Mouse (Mus musculus) neural tube, embryonic 13.5 days (tissue): ENCODE results near the gene Adam17. TPM values are rescaled to one million over a fixed set of nuclear protein-coding genes. Genes with fewer than 3 reads are reported as not detected.

ENCODE experiments used
- ATAC-seq: fragments of 200-750 bp; cut with Nextera tagmentation; 2 replicates; pipeline ENCODE4 v1.8.0; 2017; ENCODE audit warnings: low read depth, mild to moderate bottlenecking, moderate TSS enrichment, moderate library complexity
- H3K27ac ChIP-seq: fragments of 300-500 bp; sonication (generic); replicated peaks from 2 replicates; pipeline ENCODE4 v1.5.1; 2015; ENCODE audit warnings: moderate library complexity, mild to moderate bottlenecking, inconsistent platforms
- H3K27me3 ChIP-seq: fragments of 300-500 bp; sonication (generic); 2 replicates; pipeline ENCODE4 v1.6.1; 2015; ENCODE audit warnings: mild to moderate bottlenecking, inconsistent platforms
- H3K36me3 ChIP-seq: fragments of 300-500 bp; sonication (generic); 2 replicates; pipeline ENCODE4 v1.6.1; 2015; ENCODE audit warnings: mild to moderate bottlenecking, inconsistent platforms
- H3K4me1 ChIP-seq: fragments of 300-500 bp; sonication (generic); replicated peaks from 2 replicates; pipeline ENCODE4 v1.6.1; 2015; ENCODE audit warnings: inconsistent platforms
- H3K4me2 ChIP-seq: fragments of 300-500 bp; sonication (generic); 2 replicates; pipeline ENCODE4 v1.6.1; 2015; ENCODE audit warnings: inconsistent platforms, mild to moderate bottlenecking, moderate library complexity
- H3K4me3 ChIP-seq: fragments of 300-500 bp; sonication (generic); 2 replicates; pipeline ENCODE4 v1.5.1; 2015; ENCODE audit warnings: mild to moderate bottlenecking, inconsistent platforms
- H3K9ac ChIP-seq: fragments of 300-500 bp; sonication (generic); 2 replicates; pipeline ENCODE4 v1.6.1; 2015; ENCODE audit warnings: moderate library complexity, mild to moderate bottlenecking, inconsistent platforms
- H3K9me3 ChIP-seq: fragments of 300-500 bp; sonication (generic); 2 replicates; pipeline ENCODE4 v1.6.1; 2016; ENCODE audit warnings: inconsistent platforms
- WGBS: fragments of 180-500 bp; shearing (Covaris S2); methylation state at CpG from one replicate; pipeline ENCODE4 v1.1.7; 2015; 5-methylcytosine and 5-hydroxymethylcytosine counted together
- polyA plus RNA-seq: library from polyadenylated mRNA; unstranded; fragments of >200 nt; fragmentation: Nextera tagmentation; extraction: Ambion mirVana; gene quantifications from 2 replicates; pipeline ENCODE4 v1.2.1, GENCODE M21; 2015

The Adam17 gene
- polyA plus RNA-seq, 1 experiment from 2014 or later, result 23.1 TPM

DNA sequence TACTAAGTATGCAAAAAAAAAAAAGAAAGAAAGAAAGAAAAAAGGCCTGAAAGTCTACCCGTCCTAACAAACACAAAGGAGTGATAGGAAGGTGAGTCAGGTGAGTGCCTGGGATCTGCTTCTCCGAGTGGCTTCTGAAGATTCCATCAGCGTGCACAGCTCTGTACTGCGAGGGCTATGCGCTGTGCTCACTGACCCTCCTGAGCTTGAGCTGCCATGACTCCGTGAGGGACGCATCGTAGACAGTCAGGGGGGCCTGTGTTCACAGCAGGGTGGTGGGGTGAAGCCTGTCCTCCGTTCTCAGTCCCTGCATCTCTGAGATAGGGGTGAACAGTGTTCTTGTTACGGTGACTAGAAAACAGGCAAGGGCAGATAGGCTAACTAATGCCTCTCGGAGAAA lies 74.6 kb downstream of the Adam17 start:
- H3K4me1 ChIP-seq, result no peaks in the 10 kb centered on the region
- no peak overlapping the region for H3K4me2 ChIP-seq
- H3K36me3 ChIP-seq, result peaks cover 93% of the 10 kb centered on the region
- no peaks in the 10 kb centered on the region for H3K9me3 ChIP-seq
- H3K27ac ChIP-seq, result no peak overlapping the region
- H3K9ac ChIP-seq, result no peak overlapping the region
- no peaks in the 10 kb centered on the region for H3K27me3 ChIP-seq
- WGBS, result 95% methylated on average over 11 of the region's 11 CpGs
- H3K4me3 ChIP-seq, result no peak overlapping the region
- no peak for ATAC-seq

DNA sequence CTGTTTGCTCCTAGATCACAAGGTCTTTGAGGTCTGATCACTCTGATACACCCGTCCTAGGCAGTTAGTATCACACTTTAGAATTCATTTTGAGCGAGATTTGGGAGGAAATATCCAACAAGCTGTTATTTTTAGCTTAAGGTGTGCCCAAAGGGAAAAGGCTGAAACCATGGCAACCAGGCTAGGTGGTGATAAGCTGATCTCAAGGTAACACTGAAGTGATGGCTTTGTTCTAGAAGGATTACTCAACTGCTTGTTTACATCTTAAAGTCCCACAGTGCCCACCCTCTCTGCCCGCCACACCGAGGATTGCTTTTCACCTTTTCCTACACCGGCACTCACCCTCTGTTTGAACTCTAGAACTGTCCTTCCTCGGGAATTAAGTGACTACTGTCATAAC lies 83.8 kb downstream of the Adam17 start:
- WGBS, result 85% methylated on average over 6 of the region's 6 CpGs
- no peak for ATAC-seq
- peaks cover 49% of the 10 kb centered on the region for H3K36me3 ChIP-seq
- peaks cover 38% of the 10 kb centered on the region for H3K4me1 ChIP-seq
- H3K4me2 ChIP-seq, result no peak overlapping the region
- H3K9ac ChIP-seq, result no peak overlapping the region
- H3K9me3 ChIP-seq, result no peaks in the 10 kb centered on the region
- H3K4me3 ChIP-seq, result no peak overlapping the region
- no peak overlapping the region for H3K27ac ChIP-seq
- H3K27me3 ChIP-seq, result no peaks in the 10 kb centered on the region

DNA sequence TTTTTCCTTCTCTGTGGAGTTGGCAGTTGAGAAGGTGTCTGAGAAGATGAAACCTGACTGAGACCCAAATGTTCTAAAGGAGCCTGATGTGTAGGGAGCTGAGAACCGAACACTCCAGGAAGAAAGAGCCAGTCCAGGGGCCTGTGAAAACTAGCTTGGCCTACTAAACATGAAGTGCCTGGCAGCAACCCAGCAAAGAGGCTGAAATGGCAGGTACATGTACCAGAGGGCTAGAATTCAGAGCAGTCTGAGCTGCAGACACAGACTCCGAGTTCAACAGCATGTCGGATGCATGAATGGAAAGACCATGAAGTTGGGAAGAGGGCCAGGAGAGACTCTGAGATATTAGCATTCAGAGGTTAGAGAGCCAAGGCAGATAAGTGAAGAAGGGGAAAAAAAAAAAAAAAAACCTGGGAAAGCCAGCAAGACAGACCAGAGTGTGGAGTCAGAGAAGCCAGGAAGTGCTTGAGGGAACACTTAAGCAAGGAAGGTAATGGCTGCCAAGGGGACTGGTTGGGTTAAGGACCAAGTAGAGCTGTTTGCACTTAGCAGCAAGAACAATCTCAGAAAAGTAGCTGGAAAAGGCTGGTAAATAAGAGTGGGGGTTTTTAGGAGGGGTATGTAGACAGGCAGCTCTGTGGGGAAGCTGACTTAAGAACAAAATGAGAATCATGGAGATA lies 84.6 kb downstream of the Adam17 start:
- Histone ChIP-seq H3K4me2 (no peak overlapping the region), H3K36me3 (peaks cover 41% of the 10 kb centered on the region), H3K27me3 (no peaks in the 10 kb centered on the region), H3K4me1 (peaks cover 38% of the 10 kb centered on the region), H3K9me3 (no peaks in the 10 kb centered on the region), H3K9ac (no peak overlapping the region), H3K4me3 (no peak overlapping the region), H3K27ac (no peak overlapping the region)
- WGBS, result 97% methylated on average over 3 of the region's 3 CpGs
- no peak for ATAC-seq

DNA sequence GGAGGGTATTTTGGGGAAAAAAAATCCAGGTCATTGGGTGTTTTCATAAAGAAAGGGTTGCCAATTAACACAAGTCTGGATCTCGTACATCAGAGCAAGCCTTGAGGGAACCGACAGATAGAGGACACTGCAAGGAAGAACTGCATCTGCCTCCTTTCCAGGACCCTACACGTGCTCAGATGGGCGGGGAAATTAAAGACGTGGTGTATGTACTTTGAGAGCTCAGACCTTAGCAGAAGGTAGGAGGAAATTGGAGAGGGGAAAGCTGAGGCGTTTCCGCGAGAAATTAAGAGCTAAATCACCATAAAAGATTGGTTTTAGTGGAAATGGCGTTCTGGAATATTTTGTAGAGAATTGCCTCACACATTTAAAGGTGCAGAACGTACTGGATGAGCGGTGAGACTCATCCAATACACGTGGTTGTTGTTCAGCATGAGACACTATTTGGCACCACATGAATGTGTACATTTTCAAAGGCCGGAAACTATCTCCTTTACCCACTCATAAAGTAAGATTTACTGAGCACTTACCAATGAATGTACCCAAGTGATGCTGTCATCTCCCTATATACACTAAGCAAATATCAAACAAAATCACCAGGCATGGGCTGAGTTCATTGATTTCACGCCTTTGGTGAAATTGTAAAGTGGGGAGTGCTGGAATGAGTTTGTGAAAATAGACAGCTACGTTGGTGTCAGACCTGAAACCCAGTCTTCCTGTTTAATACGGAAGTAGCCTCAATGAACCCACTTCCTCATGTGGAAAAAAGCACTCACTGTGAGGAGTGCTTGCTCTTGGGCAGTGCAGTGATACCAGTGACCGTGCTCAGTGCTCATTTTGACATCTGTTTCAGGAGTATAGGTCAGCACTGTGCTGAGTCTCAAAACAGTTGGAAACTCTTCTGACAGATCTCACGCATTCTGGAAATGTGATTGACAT lies 86.5 kb downstream of the Adam17 start:
- peak; percentile 62 for ATAC-seq
- H3K36me3 ChIP-seq, result peaks cover 22% of the 10 kb centered on the region
- 41% methylated on average over 18 of the region's 18 CpGs for WGBS
- peak overlapping the region; percentile 67 for H3K4me2 ChIP-seq
- peak overlapping the region; percentile 92 for H3K27ac ChIP-seq
- peaks cover 38% of the 10 kb centered on the region for H3K4me1 ChIP-seq
- no peaks in the 10 kb centered on the region for H3K9me3 ChIP-seq
- H3K9ac ChIP-seq, result peak overlapping the region; percentile 78
- no peaks in the 10 kb centered on the region for H3K27me3 ChIP-seq
- H3K4me3 ChIP-seq, result peak overlapping the region; percentile 69

DNA sequence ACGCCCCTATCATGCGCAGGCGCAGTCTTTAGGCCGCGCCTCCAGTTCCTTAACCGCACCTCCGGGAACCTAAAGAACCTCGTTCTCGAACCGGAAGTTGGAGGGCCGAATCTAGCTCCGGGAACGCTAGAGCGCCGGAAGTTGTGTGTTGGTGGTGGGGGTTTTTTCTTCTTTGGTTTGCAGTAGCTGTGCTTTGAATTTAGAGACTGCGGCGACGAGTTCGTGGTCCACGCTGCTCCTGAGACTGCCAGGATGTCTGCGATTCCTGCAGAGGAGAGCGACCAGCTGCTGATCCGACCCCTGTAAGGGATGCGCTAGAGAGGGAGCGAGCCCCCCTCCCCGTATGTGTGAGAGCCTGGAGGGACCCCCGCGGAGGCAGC lies 87.2 kb downstream of the Adam17 start, which contains the start of gene Itgb1bp1:
TSS of gene Itgb1bp1 (minus strand) at position 42 of the 380 bp plus-strand sequence.
- ATAC-seq, result peak; percentile 96
- H3K9me3 ChIP-seq, result no peaks in the 10 kb centered on the region
- no peaks in the 10 kb centered on the region for H3K27me3 ChIP-seq
- H3K4me2 ChIP-seq, result peak within 1 kb of the TSS; percentile 67
- peak within 1 kb of the TSS; percentile 83 for H3K9ac ChIP-seq
- peak within 1 kb of the TSS; percentile 69 for H3K4me3 ChIP-seq
- WGBS, result under 1% methylated on average over 28 of the region's 28 CpGs
- H3K27ac ChIP-seq, result peak within 1 kb of the TSS; percentile 92
- H3K4me1 ChIP-seq, result peaks cover 38% of the 10 kb centered on the region
- H3K36me3 ChIP-seq, result peaks cover 15% of the 10 kb centered on the region

DNA sequence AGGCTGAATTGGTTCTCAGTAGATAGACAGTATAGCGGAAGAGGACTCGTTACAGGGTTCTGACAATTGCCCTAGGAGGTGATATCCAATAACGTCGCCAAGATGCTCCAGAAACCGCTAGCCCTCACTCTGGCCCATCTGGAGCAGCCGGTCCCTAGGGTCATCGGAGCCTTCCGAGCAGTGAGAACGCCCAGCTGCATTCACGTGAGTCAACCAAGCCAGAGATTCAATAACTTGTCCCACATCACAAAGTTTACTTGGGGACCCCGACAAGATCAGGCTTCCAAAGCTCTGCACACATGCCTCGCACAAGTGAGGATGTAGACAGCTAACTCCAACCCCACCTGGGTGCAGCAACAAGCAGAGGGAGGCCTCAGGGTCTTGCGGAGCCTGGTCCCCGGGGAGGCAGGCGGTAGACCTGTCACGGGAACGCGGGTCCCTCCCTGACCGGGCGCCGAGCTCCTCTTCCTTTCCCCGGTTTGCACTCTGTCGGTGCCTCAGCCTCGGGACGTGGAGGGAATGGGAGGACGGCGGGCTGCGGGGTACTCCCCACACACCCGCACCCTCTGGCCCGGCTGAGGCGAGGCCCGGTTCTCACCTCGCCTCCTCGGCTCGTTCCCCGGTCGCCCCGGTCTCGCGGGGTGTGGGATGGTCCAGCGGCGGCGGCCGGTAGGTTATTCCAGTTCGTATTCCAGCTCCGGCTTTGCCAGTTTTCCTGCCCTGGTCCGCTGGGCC lies 87.8 kb downstream of the Adam17 start:
- H3K9ac ChIP-seq, result peak overlapping the region; percentile 83
- peak overlapping the region; percentile 67 for H3K4me2 ChIP-seq
- no peaks in the 10 kb centered on the region for H3K9me3 ChIP-seq
- H3K4me3 ChIP-seq, result peak overlapping the region; percentile 69
- no peak; the same call in none of the 2 replicates for ATAC-seq
- peaks cover 10% of the 10 kb centered on the region for H3K36me3 ChIP-seq
- H3K27ac ChIP-seq, result peak overlapping the region; percentile 92
- WGBS, result under 1% methylated on average over 47 of the region's 47 CpGs
- no peaks in the 10 kb centered on the region for H3K27me3 ChIP-seq
- peaks cover 38% of the 10 kb centered on the region for H3K4me1 ChIP-seq

DNA sequence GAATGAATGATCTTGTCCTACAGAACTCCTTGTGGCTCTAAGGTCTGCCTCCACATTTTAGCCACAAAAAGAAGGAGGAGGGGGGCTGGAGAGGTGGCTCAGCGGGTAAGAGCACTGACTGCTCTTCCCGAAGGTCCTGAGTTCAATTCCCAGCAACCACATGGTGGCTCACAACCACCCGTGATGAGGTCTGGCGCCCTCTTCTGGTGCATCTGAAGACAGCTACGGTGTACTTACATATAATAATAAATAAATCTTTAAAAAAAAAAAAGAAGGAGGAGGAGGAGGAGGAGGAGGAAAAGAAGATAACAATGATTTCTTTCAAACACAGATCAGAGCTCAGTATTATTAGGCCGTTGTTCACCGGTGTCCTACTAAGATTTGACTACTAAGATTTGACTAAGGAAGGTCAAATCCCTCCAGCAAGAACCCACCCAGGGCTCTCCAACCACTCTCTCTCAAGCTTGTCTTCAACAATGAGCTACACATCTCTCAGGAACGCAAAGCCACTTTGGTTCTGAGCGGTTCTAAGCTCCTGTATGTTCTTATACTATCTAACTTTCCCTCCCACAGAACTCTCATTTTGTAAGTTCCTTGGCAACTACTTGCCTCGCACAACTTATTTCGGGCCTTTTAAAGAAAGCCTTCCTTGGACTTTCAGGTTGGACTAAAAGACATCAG lies 88.5 kb downstream of the Adam17 start, which contains the start of gene Cpsf3:
TSS of gene Cpsf3 (plus strand) at position 631 of the 681 bp plus-strand sequence.
- Histone ChIP-seq H3K9me3 (no peaks in the 10 kb centered on the region), H3K4me2 (peak within 1 kb of the TSS; percentile 67), H3K4me3 (peak within 1 kb of the TSS; percentile 69), H3K9ac (peak within 1 kb of the TSS; percentile 83), H3K27ac (peak within 1 kb of the TSS; percentile 92), H3K4me1 (peaks cover 36% of the 10 kb centered on the region), H3K27me3 (no peaks in the 10 kb centered on the region), H3K36me3 (peaks cover 2% of the 10 kb centered on the region)
- ATAC-seq, result no peak
- 51% methylated on average over 11 of the region's 11 CpGs for WGBS

DNA sequence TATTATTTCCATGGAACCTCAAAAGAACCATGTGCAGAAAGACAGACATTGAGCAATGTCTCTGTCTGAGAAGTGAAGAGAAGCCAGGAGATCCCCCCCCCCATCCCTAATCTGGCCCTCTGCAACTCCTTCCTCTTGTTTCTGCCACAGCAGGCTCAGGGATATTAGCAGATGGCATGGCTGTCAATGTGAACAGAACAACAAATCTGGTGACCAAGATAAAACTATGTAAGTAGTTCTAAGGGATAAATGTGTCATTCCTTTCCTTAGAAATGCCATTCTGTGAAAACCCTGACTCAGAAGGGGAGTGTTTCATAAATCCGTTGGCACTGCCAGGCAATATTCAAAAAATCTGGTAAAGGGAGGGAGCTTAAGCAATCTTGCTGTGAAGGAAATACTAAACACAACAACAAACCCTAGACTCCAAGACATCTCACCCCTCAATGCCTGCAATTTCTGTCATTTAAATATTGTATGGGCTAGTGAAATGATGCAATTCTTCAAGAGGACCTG lies 96.0 kb downstream of the Adam17 start:
- no peak for ATAC-seq
- H3K27ac ChIP-seq, result no peak overlapping the region
- H3K4me3 ChIP-seq, result no peak overlapping the region
- H3K9ac ChIP-seq, result no peak overlapping the region
- no peaks in the 10 kb centered on the region for H3K9me3 ChIP-seq
- H3K4me2 ChIP-seq, result no peak overlapping the region
- WGBS, result 94% methylated on average over 1 of the region's 1 CpGs
- peaks cover 19% of the 10 kb centered on the region for H3K36me3 ChIP-seq
- H3K4me1 ChIP-seq, result no peaks in the 10 kb centered on the region
- H3K27me3 ChIP-seq, result no peaks in the 10 kb centered on the region

DNA sequence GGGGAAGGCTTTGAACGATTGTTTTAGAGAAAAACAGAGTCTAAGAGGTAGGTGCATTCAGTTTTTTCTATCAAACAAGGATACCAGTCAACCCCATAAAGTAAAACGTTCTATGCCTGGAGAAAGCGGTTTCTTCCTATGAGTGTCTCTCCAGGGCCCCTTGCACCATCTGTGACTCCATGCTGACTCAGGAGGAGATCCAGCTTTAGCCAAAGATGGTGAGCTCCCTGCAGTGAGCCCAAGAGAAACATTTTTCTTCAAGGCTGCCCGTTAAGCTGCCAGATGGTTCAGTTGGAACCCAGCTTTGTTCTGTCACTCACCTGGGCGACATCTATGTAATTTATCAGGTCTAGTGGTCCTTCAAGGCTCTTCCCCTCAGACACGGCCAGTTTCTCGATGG lies 99.0 kb downstream of the Adam17 start:
- Histone ChIP-seq H3K4me1 (no peaks in the 10 kb centered on the region), H3K27me3 (no peaks in the 10 kb centered on the region), H3K4me2 (no peak overlapping the region), H3K4me3 (no peak overlapping the region), H3K27ac (no peak overlapping the region), H3K36me3 (peaks cover 48% of the 10 kb centered on the region), H3K9ac (no peak overlapping the region), H3K9me3 (no peaks in the 10 kb centered on the region)
- no peak for ATAC-seq
- 66% methylated on average over 7 of the region's 7 CpGs for WGBS
